Mouse (Mus musculus) central nervous system, embryonic 11.5 days (tissue): ENCODE results near the gene Caskin1. TPM values are rescaled to one million over a fixed set of nuclear protein-coding genes. Genes with fewer than 3 reads are reported as not detected.

Experiments
- polyA plus RNA-seq: library from polyadenylated mRNA; depleted of rRNA; stranded (reverse); fragments of >200 nt; gene quantifications from 2 replicates; pipeline ENCODE4 v1.2.3, GENCODE M21; 2012; rRNA removed

Caskin1 gene
- polyA plus RNA-seq, result 28.4 and 30.5 TPM in 2 replicates

GRCm38 (mm10) chr17:24488186-24488661, at the start of gene Caskin1:
Gene Caskin1, plus strand, starts transcription at chr17:24488601.

GRCm38 (mm10) chr17:24442632-24443155, 45.7 kb upstream of the Caskin1 start, which contains the start of gene Dnase1l2:
Gene Dnase1l2, minus strand, starts transcription at chr17:24443105.

GRCm38 (mm10) chr17:24469910-24470602, 18.3 kb upstream of the Caskin1 start, which contains the start of the genes E4f1 and Pgp:
Gene E4f1, minus strand, starts transcription at chr17:24470313.
Gene Pgp, plus strand, starts transcription at chr17:24470392.

GRCm38 (mm10) chr17:24473612-24474275, 14.7 kb upstream of the Caskin1 start, which contains the start of gene Bricd5:
Gene Bricd5, plus strand, starts transcription at chr17:24473884.

GRCm38 (mm10) chr17:24478663-24479380, 9.6 kb upstream of the Caskin1 start, which contains the start of gene Mlst8:
Gene Mlst8, minus strand, starts transcription at chr17:24479078.

GRCm38 (mm10) chr17:24527723-24528559, 39.5 kb downstream of the Caskin1 start, which contains the start of gene Traf7:
Gene Traf7, minus strand, starts transcription at chr17:24527938.

GRCm38 (mm10) chr17:24534160-24534718, 45.8 kb downstream of the Caskin1 start, which contains the start of gene Rab26:
Gene Rab26, minus strand, starts transcription at chr17:24534210.

GRCm38 (mm10) chr17:24549618-24550415, 61.4 kb downstream of the Caskin1 start, which contains the start of gene Pkd1:
Gene Pkd1, plus strand, starts transcription at chr17:24549834.

Other genes with a start within 250 kb of the Caskin1 start
- gene Ccnf, start 237.1 kb upstream of the Caskin1 start, polyA plus RNA-seq, result 57.5 and 58.4 TPM in 2 replicates
- 0.02 and 0.25 TPM in 2 replicates for gene Abca17, start 137.5 kb upstream of the Caskin1 start, polyA plus RNA-seq
- 12.7 and 15.1 TPM in 2 replicates for gene Abca3, start 136.7 kb upstream of the Caskin1 start, polyA plus RNA-seq
- 387 and 433 TPM in 2 replicates for gene Rnps1, start 74.0 kb upstream of the Caskin1 start, polyA plus RNA-seq
- 51.7 and 52.0 TPM in 2 replicates for gene Eci1, start 62.0 kb upstream of the Caskin1 start, polyA plus RNA-seq
- gene Dnase1l2, start 45.5 kb upstream of the Caskin1 start, polyA plus RNA-seq, result 11.3 and 13.6 TPM in 2 replicates
- 45.4 and 62.2 TPM in 2 replicates for gene E4f1, start 18.3 kb upstream of the Caskin1 start, polyA plus RNA-seq
- gene Pgp, start 18.2 kb upstream of the Caskin1 start, polyA plus RNA-seq, result 39.5 and 70.0 TPM in 2 replicates
- gene Bricd5, start 14.7 kb upstream of the Caskin1 start, polyA plus RNA-seq, result 0.65 and 0.66 TPM in 2 replicates
- gene Mlst8, start 9.5 kb upstream of the Caskin1 start, polyA plus RNA-seq, result 29.8 and 44.7 TPM in 2 replicates
- gene Traf7, start 39.3 kb downstream of the Caskin1 start, polyA plus RNA-seq, result 155 and 253 TPM in 2 replicates
- 1.1 and 1.8 TPM in 2 replicates for gene Rab26, start 45.6 kb downstream of the Caskin1 start, polyA plus RNA-seq
- 40.1 and 43.7 TPM in 2 replicates for gene Pkd1, start 61.2 kb downstream of the Caskin1 start, polyA plus RNA-seq
- 98.5 and 150 TPM in 2 replicates for gene Tsc2, start 144.0 kb downstream of the Caskin1 start, polyA plus RNA-seq
- 21.1 and 22.2 TPM in 2 replicates for gene Nthl1, start 144.1 kb downstream of the Caskin1 start, polyA plus RNA-seq
- 26.4 and 32.7 TPM in 2 replicates for gene Slc9a3r2, start 161.7 kb downstream of the Caskin1 start, polyA plus RNA-seq
- gene Npw, start 169.9 kb downstream of the Caskin1 start, polyA plus RNA-seq, result 0.26 TPM in 1 of 2 replicates, not detected in the other
- 71.2 and 73.0 TPM in 2 replicates for gene Zfp598, start 181.1 kb downstream of the Caskin1 start, polyA plus RNA-seq
- gene Syngr3, start 201.4 kb downstream of the Caskin1 start, polyA plus RNA-seq, result 4.9 and 6.7 TPM in 2 replicates
- 30.2 and 39.5 TPM in 2 replicates for gene Gfer, start 207.6 kb downstream of the Caskin1 start, polyA plus RNA-seq
- 6.4 and 7.1 TPM in 2 replicates for gene Noxo1, start 207.6 kb downstream of the Caskin1 start, polyA plus RNA-seq
- gene Tbl3, start 219.1 kb downstream of the Caskin1 start, polyA plus RNA-seq, result 66.5 and 85.6 TPM in 2 replicates
- gene Rnf151, start 229.5 kb downstream of the Caskin1 start, polyA plus RNA-seq, result 0.63 and 0.70 TPM in 2 replicates
- 2,876 and 3,382 TPM in 2 replicates for gene Rps2, start 229.5 kb downstream of the Caskin1 start, polyA plus RNA-seq
- gene Ndufb10, start 235.9 kb downstream of the Caskin1 start, polyA plus RNA-seq, result 177 and 184 TPM in 2 replicates
- gene Rpl3l, start 239.2 kb downstream of the Caskin1 start, polyA plus RNA-seq, result 0.07 TPM in 1 of 2 replicates, not detected in the other
- gene Msrb1, start 248.0 kb downstream of the Caskin1 start, polyA plus RNA-seq, result 27.4 and 35.8 TPM in 2 replicates